Mouse (Mus musculus): Measurements from ENCODE around the gene Krtcap2. TPM values are rescaled to one million over a fixed set of nuclear protein-coding genes. Genes with fewer than 3 reads are reported as not detected.

Gene Krtcap2
- polyA plus RNA-seq, 1 experiment from 2014 or later, result 321 TPM

- ATAC-seq (ENCODE audit: low FRiP score, low TSS enrichment), result no peak
- Histone ChIP-seq H3K4me1 (ENCODE audit: control insufficient read depth, insufficient read depth, low read length) (0 out of 2 replicates have a peak, but pooled peaks cover 3% of the 10 kb centered on the region), H3K27ac (ENCODE audit: low read depth, low read length) (no peak overlapping the region), H3K4me2 (replicated peaks; ENCODE audit: low read depth, low read length) (no peak overlapping the region), H3K36me3 (ENCODE audit: control insufficient read depth, insufficient read depth, low read length) (no peaks in the 10 kb centered on the region), H3K9ac (ENCODE audit: low read depth, low read length) (no peak overlapping the region), H3K27me3 (ENCODE audit: control insufficient read depth, insufficient read depth, low read length) (no peaks in the 10 kb centered on the region), H3K4me3 (ENCODE audit: low read length) (no peak overlapping the region), H3K9me3 (ENCODE audit: control insufficient read depth, low read length) (no peaks in the 10 kb centered on the region)
- 47% methylated on average over 10 of the region's 10 CpGs for WGBS
Observed at GRCm38 (mm10) chr3:89291874-89292273, 46.1 kb downstream of the Krtcap2 start.

DNA sequence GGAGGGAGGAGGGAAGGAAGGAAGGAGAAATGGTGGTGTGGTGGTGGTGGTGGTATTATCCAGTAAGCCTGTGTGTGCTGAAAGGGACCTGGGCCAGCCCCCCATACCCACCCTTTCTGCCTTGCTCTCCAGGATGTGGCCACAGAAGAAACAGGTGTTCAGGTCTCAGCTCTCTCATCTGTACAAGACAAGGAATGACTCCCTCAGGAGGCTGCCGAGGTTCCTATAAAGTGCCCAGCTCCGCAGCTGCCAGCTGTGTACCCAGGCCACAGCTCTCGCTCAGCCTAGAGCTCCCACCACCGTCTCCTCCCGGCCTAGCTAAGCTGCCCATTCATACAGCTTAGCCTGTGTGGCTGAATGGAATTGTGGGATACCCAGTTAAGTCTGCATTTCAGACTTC is 46.5 kb downstream of the Krtcap2 start:
- Histone ChIP-seq H3K4me3 (ENCODE audit: low read length) (no peak overlapping the region), H3K27me3 (ENCODE audit: control insufficient read depth, insufficient read depth, low read length) (no peaks in the 10 kb centered on the region), H3K9me3 (ENCODE audit: control insufficient read depth, low read length) (no peaks in the 10 kb centered on the region), H3K9ac (ENCODE audit: low read depth, low read length) (no peak overlapping the region), H3K36me3 (ENCODE audit: control insufficient read depth, insufficient read depth, low read length) (no peaks in the 10 kb centered on the region), H3K4me1 (ENCODE audit: control insufficient read depth, insufficient read depth, low read length) (0 out of 2 replicates have a peak, but pooled peaks cover 3% of the 10 kb centered on the region), H3K4me2 (replicated peaks; ENCODE audit: low read depth, low read length) (no peak overlapping the region), H3K27ac (ENCODE audit: low read depth, low read length) (no peak overlapping the region)
- no peak for ATAC-seq (ENCODE audit: low FRiP score, low TSS enrichment)
- WGBS, result 67% methylated on average over 5 of the region's 5 CpGs

- Histone ChIP-seq H3K4me2 (replicated peaks; ENCODE audit: low read depth, low read length) (no peak overlapping the region), H3K4me3 (ENCODE audit: low read length) (no peak overlapping the region), H3K27me3 (ENCODE audit: control insufficient read depth, insufficient read depth, low read length) (no peaks in the 10 kb centered on the region), H3K36me3 (ENCODE audit: control insufficient read depth, insufficient read depth, low read length) (no peaks in the 10 kb centered on the region), H3K4me1 (ENCODE audit: control insufficient read depth, insufficient read depth, low read length) (0 out of 2 replicates have a peak, but pooled peaks cover 3% of the 10 kb centered on the region), H3K9me3 (ENCODE audit: control insufficient read depth, low read length) (no peaks in the 10 kb centered on the region), H3K27ac (ENCODE audit: low read depth, low read length) (no peak overlapping the region), H3K9ac (ENCODE audit: low read depth, low read length) (no peak overlapping the region)
- WGBS, result 90% methylated on average over 11 of the region's 11 CpGs
- ATAC-seq (ENCODE audit: low FRiP score, low TSS enrichment), result no peak
Observed at GRCm38 (mm10) chr3:89293247-89293918, 47.6 kb downstream of the Krtcap2 start.

- 0 out of 2 replicates have a peak, but pooled peaks cover 3% of the 10 kb centered on the region for H3K4me1 ChIP-seq (ENCODE audit: control insufficient read depth, insufficient read depth, low read length)
- H3K36me3 ChIP-seq (ENCODE audit: control insufficient read depth, insufficient read depth, low read length), result no peaks in the 10 kb centered on the region
- no peaks in the 10 kb centered on the region for H3K27me3 ChIP-seq (ENCODE audit: control insufficient read depth, insufficient read depth, low read length)
- no peaks in the 10 kb centered on the region for H3K9me3 ChIP-seq (ENCODE audit: control insufficient read depth, low read length)
- H3K4me2 ChIP-seq (replicated peaks; ENCODE audit: low read depth, low read length), result no peak overlapping the region
- no peak overlapping the region for H3K4me3 ChIP-seq (ENCODE audit: low read length)
- ATAC-seq (ENCODE audit: low FRiP score, low TSS enrichment), result no peak
- WGBS, result 78% methylated on average over 5 of the region's 5 CpGs
- H3K9ac ChIP-seq (ENCODE audit: low read depth, low read length), result no peak overlapping the region
- no peak overlapping the region for H3K27ac ChIP-seq (ENCODE audit: low read depth, low read length)
Observed at GRCm38 (mm10) chr3:89294195-89294594, 48.4 kb downstream of the Krtcap2 start.

DNA sequence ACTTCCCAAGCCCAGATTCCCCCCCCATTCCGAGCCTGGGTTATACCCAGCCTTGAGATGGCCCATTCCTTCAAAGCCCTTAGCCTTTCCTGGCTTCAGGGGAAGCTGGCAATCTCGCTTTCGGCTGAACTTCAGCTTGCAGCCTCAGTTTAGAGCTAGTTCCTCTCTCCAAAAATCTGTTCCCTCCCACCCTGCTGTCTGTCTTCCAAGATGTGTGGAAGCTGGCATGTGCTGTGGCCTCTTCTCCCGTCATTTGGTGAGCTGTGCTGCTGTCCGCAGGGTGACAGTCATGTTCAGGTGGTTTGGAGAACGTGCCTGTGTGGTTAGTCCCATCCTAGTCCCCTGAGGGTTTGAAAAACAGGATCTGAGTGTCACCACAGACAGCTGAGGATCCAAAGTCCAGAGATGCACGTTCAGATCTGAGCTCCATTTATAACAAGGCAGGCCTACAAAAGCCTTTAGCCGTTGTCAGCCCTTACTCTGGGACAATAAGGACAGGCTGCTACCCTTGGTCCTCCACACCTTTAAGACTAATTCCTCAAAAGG is 50.0 kb downstream of the Krtcap2 start:
- H3K36me3 ChIP-seq (ENCODE audit: control insufficient read depth, insufficient read depth, low read length), result no peaks in the 10 kb centered on the region
- WGBS, result 78% methylated on average over 8 of the region's 8 CpGs
- no peak overlapping the region for H3K4me3 ChIP-seq (ENCODE audit: low read length)
- H3K4me2 ChIP-seq (replicated peaks; ENCODE audit: low read depth, low read length), result no peak overlapping the region
- H3K4me1 ChIP-seq (ENCODE audit: control insufficient read depth, insufficient read depth, low read length), result 0 out of 2 replicates have a peak, but pooled peaks cover 3% of the 10 kb centered on the region
- no peaks in the 10 kb centered on the region for H3K9me3 ChIP-seq (ENCODE audit: control insufficient read depth, low read length)
- ATAC-seq (ENCODE audit: low FRiP score, low TSS enrichment), result no peak
- no peak overlapping the region for H3K9ac ChIP-seq (ENCODE audit: low read depth, low read length)
- no peaks in the 10 kb centered on the region for H3K27me3 ChIP-seq (ENCODE audit: control insufficient read depth, insufficient read depth, low read length)
- no peak overlapping the region for H3K27ac ChIP-seq (ENCODE audit: low read depth, low read length)

- Histone ChIP-seq H3K9me3 (ENCODE audit: control insufficient read depth, low read length) (no peaks in the 10 kb centered on the region), H3K36me3 (ENCODE audit: control insufficient read depth, insufficient read depth, low read length) (no peaks in the 10 kb centered on the region), H3K4me1 (ENCODE audit: control insufficient read depth, insufficient read depth, low read length) (no peaks in the 10 kb centered on the region), H3K4me2 (replicated peaks; ENCODE audit: low read depth, low read length) (no peak overlapping the region), H3K27ac (ENCODE audit: low read depth, low read length) (no peak overlapping the region), H3K9ac (ENCODE audit: low read depth, low read length) (no peak overlapping the region), H3K27me3 (ENCODE audit: control insufficient read depth, insufficient read depth, low read length) (no peaks in the 10 kb centered on the region), H3K4me3 (ENCODE audit: low read length) (no peak overlapping the region)
- no peak for ATAC-seq (ENCODE audit: low FRiP score, low TSS enrichment)
- WGBS, result 88% methylated on average over 11 of the region's 11 CpGs
Observed at GRCm38 (mm10) chr3:89296761-89297396, 51.1 kb downstream of the Krtcap2 start.

DNA sequence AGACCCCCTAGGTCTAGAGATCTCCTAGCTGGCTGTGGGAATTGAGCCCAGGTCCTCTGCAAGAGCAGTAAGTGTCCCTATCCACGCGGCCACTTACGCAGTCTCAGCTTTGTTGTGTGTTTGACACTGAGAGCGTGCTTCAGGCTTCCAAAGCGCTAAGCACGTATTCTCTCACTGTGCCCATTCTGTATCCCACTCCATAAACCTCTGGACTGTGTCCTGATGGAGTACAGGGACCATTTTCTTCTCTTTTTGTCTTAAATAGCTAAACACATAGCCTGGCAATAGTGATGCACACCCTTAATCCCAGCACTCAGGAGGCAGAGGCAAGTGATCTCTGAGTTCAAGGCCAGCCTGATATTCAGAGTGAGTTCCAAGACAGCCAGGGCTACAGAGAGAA is 53.1 kb downstream of the Krtcap2 start:
- Histone ChIP-seq H3K36me3 (ENCODE audit: control insufficient read depth, insufficient read depth, low read length) (no peaks in the 10 kb centered on the region), H3K9ac (ENCODE audit: low read depth, low read length) (no peak overlapping the region), H3K4me3 (ENCODE audit: low read length) (no peak overlapping the region), H3K9me3 (ENCODE audit: control insufficient read depth, low read length) (no peaks in the 10 kb centered on the region), H3K27ac (ENCODE audit: low read depth, low read length) (no peak overlapping the region), H3K4me1 (ENCODE audit: control insufficient read depth, insufficient read depth, low read length) (no peaks in the 10 kb centered on the region), H3K4me2 (replicated peaks; ENCODE audit: low read depth, low read length) (no peak overlapping the region), H3K27me3 (ENCODE audit: control insufficient read depth, insufficient read depth, low read length) (no peaks in the 10 kb centered on the region)
- 80% methylated on average over 6 of the region's 6 CpGs for WGBS
- ATAC-seq (ENCODE audit: low FRiP score, low TSS enrichment), result no peak

DNA sequence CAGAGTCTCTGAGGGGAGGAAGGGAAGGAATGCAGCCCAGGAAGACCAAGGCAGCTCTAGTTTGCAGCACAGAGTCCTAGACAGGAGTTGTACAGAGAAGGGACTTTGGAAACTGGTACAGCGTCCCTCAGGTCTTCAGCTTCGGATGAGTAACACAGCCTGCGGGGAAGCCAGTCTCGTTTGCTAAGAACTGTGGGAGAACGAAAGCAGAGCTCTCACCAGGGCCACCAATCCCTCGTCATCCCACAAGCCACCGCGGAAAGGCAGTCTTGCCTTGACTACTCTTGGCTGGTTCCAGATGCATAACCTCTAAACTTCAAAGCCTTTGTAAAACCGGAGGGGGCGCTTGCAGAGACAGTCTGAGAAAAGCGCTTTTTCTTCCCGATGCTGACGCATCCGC is 53.7 kb downstream of the Krtcap2 start:
- H3K4me3 ChIP-seq (ENCODE audit: low read length), result peak overlapping the region; percentile 31
- no peaks in the 10 kb centered on the region for H3K36me3 ChIP-seq (ENCODE audit: control insufficient read depth, insufficient read depth, low read length)
- H3K4me1 ChIP-seq (ENCODE audit: control insufficient read depth, insufficient read depth, low read length), result no peaks in the 10 kb centered on the region
- H3K9me3 ChIP-seq (ENCODE audit: control insufficient read depth, low read length), result no peaks in the 10 kb centered on the region
- H3K27ac ChIP-seq (ENCODE audit: low read depth, low read length), result no peak overlapping the region
- under 1% methylated on average over 14 of the region's 14 CpGs for WGBS
- peak; percentile 70 for ATAC-seq (ENCODE audit: low FRiP score, low TSS enrichment)
- peak overlapping the region; percentile 48 for H3K4me2 ChIP-seq (replicated peaks; ENCODE audit: low read depth, low read length)
- H3K9ac ChIP-seq (ENCODE audit: low read depth, low read length), result peak overlapping the region; percentile 31
- no peaks in the 10 kb centered on the region for H3K27me3 ChIP-seq (ENCODE audit: control insufficient read depth, insufficient read depth, low read length)
